In the genomic region with DNA sequence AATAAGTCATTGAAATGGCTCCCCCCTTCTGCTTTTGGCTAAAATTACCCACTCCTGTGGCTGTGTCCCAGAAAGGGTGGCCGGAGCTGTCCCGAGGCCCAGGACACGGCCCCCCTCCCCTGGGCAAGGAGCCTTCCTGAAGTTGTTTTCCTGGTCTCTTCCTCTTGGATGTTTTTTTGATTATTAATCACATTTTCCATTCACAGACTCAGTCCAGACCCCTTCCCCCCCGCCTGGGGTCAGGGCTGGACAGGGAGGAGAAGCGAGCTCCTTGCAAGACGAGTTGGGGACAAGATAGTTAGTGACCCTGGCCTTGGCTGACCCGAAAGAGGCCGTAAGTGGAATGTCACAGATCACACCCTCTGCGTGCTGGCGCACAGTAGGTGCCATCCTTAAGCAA, we compare ENCODE assay signal across 7 mouse cellular contexts. TPM values are rescaled to one million over a fixed set of nuclear protein-coding genes. Genes with fewer than 3 reads are reported as not detected.
DNase-seq lines count a peak whose midpoint lies in the region; ATAC-seq and TF ChIP-seq lines count a peak whose summit lies in the region.
"Not testable (repeated sequence)": the region's sequence is repeated elsewhere in the genome, so short reads cannot be mapped to it uniquely, and the experiment has no call there.

TSS of gene Il11ra1 (plus strand) at position 207 of the 400 bp plus-strand sequence.

- WGBS in cerebellum, adult 2 months = 81% methylated on average over 10 of the region's 10 CpGs
- WGBS in forebrain, postnatal 0 days = 90% methylated on average over 10 of the region's 10 CpGs
- WGBS in heart, embryonic 13.5 days = 67% methylated on average over 10 of the region's 10 CpGs
- WGBS in intestine, embryonic 14.5 days = 77% methylated on average over 8 of the region's 10 CpGs
- WGBS in liver, postnatal 0 days (ENCODE audit: insufficient replicate concordance) = 82% methylated on average over 8 of the region's 10 CpGs
- 73% methylated on average over 8 of the region's 10 CpGs for WGBS in neural tube, embryonic 11.5 days

- not testable (repeated sequence) for H3K27ac ChIP-seq in cerebellum, adult 2 months (ENCODE audit: insufficient read depth, low read length); forebrain, postnatal 0 days (ENCODE audit: low read depth, low read length); heart, embryonic 13.5 days (replicated peaks); intestine, embryonic 14.5 days (ENCODE audit: low read depth); liver, postnatal 0 days (ENCODE audit: low read depth); neural tube, embryonic 11.5 days (ENCODE audit: low read depth, low read length)

- not testable (repeated sequence) for TF ChIP-seq EP300 in liver, postnatal 0 days (IDR thresholded peaks at IDR 0.05; ENCODE audit: low read depth)

- H3K27me3 ChIP-seq in cerebellum, adult 2 months (ENCODE audit: control insufficient read depth, insufficient read depth, low read length); forebrain, postnatal 0 days (ENCODE audit: insufficient read depth, low read length); intestine, embryonic 14.5 days (replicated peaks; ENCODE audit: control insufficient read depth, insufficient read depth, low read length); neural tube, embryonic 11.5 days (ENCODE audit: control insufficient read depth, insufficient read depth, low read length): not testable (repeated sequence)
- peaks cover 22% of the 10 kb centered on the region for H3K27me3 ChIP-seq in heart, embryonic 13.5 days (replicated peaks)
- H3K27me3 ChIP-seq in liver, postnatal 0 days (ENCODE audit: insufficient read depth, low read length) = peaks cover 10% of the 10 kb centered on the region; the same call in 1 of the 2 replicates

- not testable (repeated sequence) for H3K36me3 ChIP-seq in forebrain, postnatal 0 days (ENCODE audit: insufficient read depth); heart, embryonic 13.5 days; intestine, embryonic 14.5 days (ENCODE audit: control insufficient read depth, insufficient read depth, low read length); liver, postnatal 0 days (replicated peaks; ENCODE audit: insufficient read depth, low read length); neural tube, embryonic 11.5 days (ENCODE audit: control insufficient read depth, insufficient read depth, low read length)

- not testable (repeated sequence) for DNase-seq in cerebellum, adult 2 months; forebrain, postnatal 0 days; intestine, embryonic 14.5 days (ENCODE audit: low spot score); left cerebral cortex, adult 8-10 months (ENCODE audit: low spot score in 2 of 2); liver, postnatal 0 days; neural tube, embryonic 11.5 days (ENCODE audit: low spot score)

- H3K4me3 ChIP-seq in cerebellum, adult 2 months (replicated peaks; ENCODE audit: insufficient read depth, low read depth, low read length); forebrain, postnatal 0 days (ENCODE audit: low read depth, low read length); heart, embryonic 13.5 days; intestine, embryonic 14.5 days (ENCODE audit: low read depth, low read length); liver, postnatal 0 days (ENCODE audit: low read depth, low read length); neural tube, embryonic 11.5 days (ENCODE audit: low read depth, low read length): not testable (repeated sequence)

- not testable (repeated sequence) for H3K4me1 ChIP-seq in cerebellum, adult 2 months (ENCODE audit: control insufficient read depth, insufficient read depth, low read length); forebrain, postnatal 0 days (ENCODE audit: insufficient read depth); heart, embryonic 13.5 days; intestine, embryonic 14.5 days (replicated peaks; ENCODE audit: control insufficient read depth, insufficient read depth, low read length); liver, postnatal 0 days (ENCODE audit: insufficient read depth); neural tube, embryonic 11.5 days (ENCODE audit: control insufficient read depth, insufficient read depth, low read length)

- not testable (repeated sequence) for TF ChIP-seq POLR2A in cerebellum, adult 2 months (IDR thresholded peaks at IDR 0.05; ENCODE audit: borderline replicate concordance, insufficient read depth, low read length)

- not testable (repeated sequence) for TF ChIP-seq CTCF in cerebellum, adult 2 months (IDR thresholded peaks at IDR 0.05; ENCODE audit: borderline replicate concordance, insufficient read depth, low read depth, low read length); forebrain, postnatal 0 days (IDR thresholded peaks at IDR 0.05; ENCODE audit: low read depth); liver, postnatal 0 days (IDR thresholded peaks at IDR 0.05; ENCODE audit: low read depth)

- not testable (repeated sequence) for H3K9me3 ChIP-seq in forebrain, postnatal 0 days (ENCODE audit: low read length); heart, embryonic 13.5 days; intestine, embryonic 14.5 days (ENCODE audit: control insufficient read depth, low read length); liver, postnatal 0 days (ENCODE audit: low read length); neural tube, embryonic 11.5 days (ENCODE audit: control insufficient read depth, low read length)

- not testable (repeated sequence) for H3K4me2 ChIP-seq in forebrain, postnatal 0 days (ENCODE audit: low read depth); intestine, embryonic 14.5 days (ENCODE audit: low read length); liver, postnatal 0 days (ENCODE audit: low read depth, low read length); neural tube, embryonic 11.5 days (ENCODE audit: low read depth)
- H3K4me2 ChIP-seq in heart, embryonic 13.5 days = peak within 1 kb of the TSS; percentile 37

- not testable (repeated sequence) for ATAC-seq in forebrain, postnatal 0 days; heart, embryonic 13.5 days (ENCODE audit: extremely low read depth, insufficient number of reproducible peaks, low FRiP score, low TSS enrichment); intestine, embryonic 14.5 days (replicated peaks; ENCODE audit: low FRiP score, low TSS enrichment, low read depth); liver, postnatal 0 days; neural tube, embryonic 11.5 days (ENCODE audit: insufficient read depth, low FRiP score, low TSS enrichment)

- H3K9ac ChIP-seq in forebrain, postnatal 0 days; heart, embryonic 13.5 days; intestine, embryonic 14.5 days (ENCODE audit: low read length); liver, postnatal 0 days (replicated peaks); neural tube, embryonic 11.5 days (ENCODE audit: low read length): not testable (repeated sequence)

RNA-seq across cellular contexts. Expression of gene Il11ra1, which starts in this region (rescaled TPM):
- polyA plus RNA-seq in cerebellum, adult 2 months (2012; rRNA removed) = 64.9 and 69.7 TPM in 2 replicates
- 16.8 and 17.2 TPM in 2 replicates for total RNA-seq in forebrain, postnatal 0 days (2014; rRNA removed)
- 29.1 and 31.2 TPM in 2 replicates for polyA plus RNA-seq in forebrain, postnatal 0 days (2015; fragmentation: Nextera tagmentation; extraction: Ambion mirVana)
- 137 and 146 TPM in 2 replicates for polyA plus RNA-seq in heart, embryonic 13.5 days (2015; fragmentation: Nextera tagmentation; extraction: Ambion mirVana)
- polyA plus RNA-seq in intestine, embryonic 14.5 days (2014; fragmentation: Nextera tagmentation; extraction: Ambion mirVana) = 130 and 143 TPM in 2 replicates
- total RNA-seq in left cerebral cortex, adult 8-10 months (2022) = 10 to 100 TPM; 31.6 to 45.5 (median 38.1) TPM
- 28.5 and 33.2 TPM in 2 replicates for polyA plus RNA-seq in liver, postnatal 0 days (2015; fragmentation: Nextera tagmentation; extraction: Ambion mirVana)
- 65.9 and 82.1 TPM in 2 replicates for polyA plus RNA-seq in neural tube, embryonic 11.5 days (2014; fragmentation: Nextera tagmentation; extraction: Ambion mirVana)
